Mouse (Mus musculus) lung, embryonic 14.5 days (tissue): ENCODE measurements at regions not wholly inside any gene's neighbourhood (a gene's known extent, or its start where the extent isn't known, plus 50 kb on each side); places are given as distances from the start of the nearest gene placed in this dataset.

Source experiments
- ATAC-seq: fragments of 200-750 bp; cut with Nextera tagmentation; 2 replicates; pipeline ENCODE4 v1.8.0; 2017; ENCODE audit warnings: mild to moderate bottlenecking, moderate TSS enrichment, moderate library complexity; ENCODE audit not compliant: insufficient read depth
- DNase-seq: peaks from one replicate; pipeline ENCODE4 v3.0.0-alpha.2; 2015
- H3K27ac ChIP-seq: fragments of 300-500 bp; sonication (generic); 2 replicates; pipeline ENCODE4 v1.5.1; 2014; ENCODE audit warnings: low read depth, mild to moderate bottlenecking, moderate library complexity
- H3K27me3 ChIP-seq: fragments of 300-500 bp; sonication (generic); 2 replicates; pipeline ENCODE4 v1.6.1; 2014; ENCODE audit warnings: low read length, control low read depth; ENCODE audit not compliant: insufficient read depth
- H3K36me3 ChIP-seq: fragments of 300-500 bp; sonication (generic); 2 replicates; pipeline ENCODE4 v1.6.1; 2014; ENCODE audit warnings: control low read depth; ENCODE audit not compliant: insufficient read depth
- H3K4me1 ChIP-seq: fragments of 300-500 bp; sonication (generic); 2 replicates; pipeline ENCODE4 v1.6.1; 2014; ENCODE audit warnings: antibody characterized with exemption, control low read depth; ENCODE audit not compliant: insufficient read depth
- H3K4me2 ChIP-seq: fragments of 300-500 bp; sonication (generic); 2 replicates; pipeline ENCODE4 v1.6.1; 2014; ENCODE audit warnings: mild to moderate bottlenecking
- H3K4me3 ChIP-seq: fragments of 300-500 bp; sonication (generic); 2 replicates; pipeline ENCODE4 v1.5.1; 2014; ENCODE audit warnings: low read depth, low read length
- H3K9ac ChIP-seq: fragments of 300-500 bp; sonication (generic); 2 replicates; pipeline ENCODE4 v1.6.1; 2014
- H3K9me3 ChIP-seq: fragments of 300-500 bp; sonication (generic); 2 replicates; pipeline ENCODE4 v1.6.1; 2016; ENCODE audit warnings: low read depth, low read length, control low read depth
- CTCF ChIP-seq: IDR thresholded peaks from 2 replicates; pipeline ENCODE4 v1.5.1; 2016; ENCODE audit warnings: antibody characterized with exemption, low read depth
- WGBS: fragments of 180-500 bp; shearing (Covaris S2); extraction: QIAGEN DNeasy Blood & Tissue Kit; methylation state at CpG from one replicate; pipeline ENCODE4 v1.1.7; 2014; 5-methylcytosine and 5-hydroxymethylcytosine counted together

DNA sequence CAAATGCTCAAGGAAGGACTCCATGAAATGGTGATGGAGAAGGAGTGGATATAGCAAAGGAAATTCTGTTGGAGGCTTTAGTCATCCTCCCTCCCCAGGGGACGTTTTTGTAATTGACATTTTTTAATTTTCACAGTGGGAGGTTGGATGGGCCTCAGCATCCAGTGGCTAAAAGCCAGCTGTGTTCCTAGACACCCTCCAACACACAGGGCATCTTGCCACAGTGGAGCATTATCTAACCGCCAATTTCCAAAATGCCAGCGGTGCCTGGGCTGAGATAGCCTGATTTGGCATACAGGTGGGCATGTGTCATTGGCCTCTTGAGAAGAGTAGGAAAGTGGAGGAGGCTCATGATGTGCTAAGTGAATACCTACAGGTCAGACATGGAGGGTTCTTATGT lies 401.2 kb upstream of the Got2 start:
- Histone ChIP-seq H3K27me3 (no peaks in the 10 kb centered on the region), H3K9me3 (no peaks in the 10 kb centered on the region), H3K9ac (no peak overlapping the region), H3K36me3 (no peaks in the 10 kb centered on the region), H3K4me2 (no peak overlapping the region), H3K4me3 (no peak overlapping the region), H3K27ac (no peak overlapping the region), H3K4me1 (no peaks in the 10 kb centered on the region)
- TF ChIP-seq CTCF: no peak
- WGBS: 62% methylated on average over 3 of the region's 3 CpGs
- DNase-seq (no peak), ATAC-seq (no peak)

DNA sequence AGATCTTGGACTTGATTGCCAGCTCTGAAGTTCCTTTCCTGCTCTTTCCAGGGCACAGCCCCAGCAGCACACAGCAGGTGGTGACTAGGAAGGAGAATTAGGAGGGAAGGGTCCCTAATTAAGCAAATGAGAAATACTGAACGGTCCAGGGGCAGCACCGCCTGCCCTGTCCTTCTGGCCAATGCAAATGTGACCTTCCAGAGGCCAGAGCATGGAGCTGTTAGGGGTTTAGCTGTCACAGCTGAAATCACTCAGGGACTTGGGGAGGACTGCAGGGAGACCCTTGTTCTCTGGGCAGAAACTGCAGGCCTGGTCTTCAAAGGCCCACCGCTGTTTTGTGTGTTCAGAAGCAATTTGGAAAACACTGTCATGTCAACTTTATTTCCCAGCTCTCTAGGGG lies 400.2 kb upstream of the Got2 start:
- no peaks in the 10 kb centered on the region for H3K4me1 ChIP-seq
- no peak for DNase-seq
- H3K36me3 ChIP-seq: no peaks in the 10 kb centered on the region
- TF ChIP-seq CTCF: no peak
- no peaks in the 10 kb centered on the region for H3K9me3 ChIP-seq
- 25% methylated on average over 3 of the region's 3 CpGs for WGBS
- no peaks in the 10 kb centered on the region for H3K27me3 ChIP-seq
- H3K27ac ChIP-seq: no peak overlapping the region
- no peak overlapping the region for H3K9ac ChIP-seq
- H3K4me3 ChIP-seq: no peak overlapping the region
- H3K4me2 ChIP-seq: no peak overlapping the region
- ATAC-seq: no peak

DNA sequence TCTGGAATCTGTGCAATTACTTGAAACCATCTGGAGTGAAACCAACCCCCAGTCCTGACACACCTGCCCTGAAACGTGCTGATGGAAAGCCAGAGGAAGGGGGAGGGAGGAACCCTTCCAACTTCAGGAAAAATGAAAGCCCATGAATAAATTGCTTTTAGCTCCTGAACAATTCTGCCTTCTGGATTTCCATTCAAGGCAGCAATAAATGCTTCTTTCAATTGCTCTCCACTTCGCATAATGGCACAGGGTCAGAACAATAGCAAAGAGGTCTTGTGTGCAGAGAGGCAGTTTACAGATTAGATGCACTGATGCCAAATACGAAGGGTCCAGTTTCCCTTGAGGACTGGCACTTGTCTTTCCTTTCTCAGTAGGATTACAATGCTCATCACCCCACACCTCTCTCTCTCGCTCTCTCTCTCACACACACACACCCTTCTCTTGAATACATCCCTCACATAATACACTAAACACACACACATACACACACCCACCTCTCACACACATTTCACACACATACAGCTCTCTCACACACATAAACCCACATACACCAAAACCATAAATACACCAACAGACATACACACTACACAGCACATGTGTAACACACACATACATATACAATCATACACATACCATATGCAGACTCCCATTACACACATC lies 389.3 kb upstream of the Got2 start:
- 48% methylated on average over 4 of the region's 4 CpGs for WGBS
- Histone ChIP-seq H3K4me2 (no peak overlapping the region), H3K9ac (no peak overlapping the region), H3K36me3 (no peaks in the 10 kb centered on the region), H3K9me3 (no peaks in the 10 kb centered on the region), H3K27ac (no peak overlapping the region), H3K4me1 (no peaks in the 10 kb centered on the region), H3K27me3 (no peaks in the 10 kb centered on the region), H3K4me3 (no peak overlapping the region)
- ATAC-seq: no peak
- no peak for DNase-seq
- no peak for TF ChIP-seq CTCF

GRCm38 (mm10) chr8:96277058-96277457 lies 388.7 kb upstream of the Got2 start:
- TF ChIP-seq CTCF: no peak
- Histone ChIP-seq H3K4me3 (no peak overlapping the region), H3K4me1 (no peaks in the 10 kb centered on the region), H3K9me3 (no peaks in the 10 kb centered on the region), H3K36me3 (no peaks in the 10 kb centered on the region), H3K27me3 (no peaks in the 10 kb centered on the region), H3K4me2 (no peak overlapping the region), H3K9ac (no peak overlapping the region), H3K27ac (no peak overlapping the region)
- no peak for DNase-seq
- 23% methylated on average over 5 of the region's 5 CpGs for WGBS
- no peak for ATAC-seq

DNA sequence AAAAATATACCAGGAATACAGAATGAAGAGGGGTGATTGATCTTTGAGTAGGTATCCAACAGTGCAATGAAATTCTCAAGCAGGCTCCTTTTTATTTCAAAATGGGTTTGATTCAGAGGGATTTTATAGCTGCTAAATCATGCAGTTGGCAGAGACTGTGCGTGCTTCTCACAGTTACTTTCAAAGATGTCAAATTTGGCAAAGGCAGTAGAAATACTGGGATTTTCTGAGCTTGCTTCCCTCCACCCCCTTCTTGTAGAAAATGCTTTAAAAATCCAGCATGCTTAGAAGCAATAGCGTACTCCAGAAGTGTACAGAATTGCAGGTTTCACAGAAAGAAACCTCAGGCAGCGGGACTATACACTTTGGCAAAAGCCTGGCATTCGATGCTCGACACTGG lies 367.9 kb upstream of the Got2 start:
- Histone ChIP-seq H3K4me2 (no peak overlapping the region), H3K27me3 (no peaks in the 10 kb centered on the region), H3K9me3 (no peaks in the 10 kb centered on the region), H3K36me3 (no peaks in the 10 kb centered on the region), H3K9ac (no peak overlapping the region), H3K27ac (no peak overlapping the region), H3K4me1 (no peaks in the 10 kb centered on the region), H3K4me3 (no peak overlapping the region)
- WGBS: 79% methylated on average over 5 of the region's 5 CpGs
- DNase-seq: peak; percentile 37
- ATAC-seq: no peak
- no peak for TF ChIP-seq CTCF

DNA sequence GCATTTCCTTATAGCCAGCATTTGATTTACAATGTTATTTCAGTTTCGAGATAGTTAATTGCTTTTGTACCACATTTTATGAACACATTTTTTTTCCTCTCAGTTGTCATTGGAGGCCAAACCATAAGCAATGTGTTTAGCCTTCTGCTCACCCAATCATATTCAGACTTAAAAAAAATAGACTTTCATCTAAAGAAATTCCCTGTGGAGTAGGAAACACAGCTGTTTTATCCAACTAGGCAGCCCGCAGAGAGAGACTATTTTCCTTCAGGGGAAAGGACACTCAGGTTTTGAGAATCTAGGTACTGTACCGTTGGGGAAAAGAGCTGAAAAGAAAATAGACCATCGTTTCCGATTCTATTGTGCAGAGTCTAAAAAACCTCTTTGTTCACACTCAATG lies 367.5 kb upstream of the Got2 start:
- no peaks in the 10 kb centered on the region for H3K9me3 ChIP-seq
- TF ChIP-seq CTCF: no peak
- 60% methylated on average over 5 of the region's 5 CpGs for WGBS
- H3K27me3 ChIP-seq: no peaks in the 10 kb centered on the region
- no peaks in the 10 kb centered on the region for H3K4me1 ChIP-seq
- no peak overlapping the region for H3K4me2 ChIP-seq
- DNase-seq (no peak), ATAC-seq (no peak)
- no peak overlapping the region for H3K27ac ChIP-seq
- no peaks in the 10 kb centered on the region for H3K36me3 ChIP-seq
- H3K9ac ChIP-seq: no peak overlapping the region
- H3K4me3 ChIP-seq: no peak overlapping the region

- Histone ChIP-seq H3K36me3 (no peaks in the 10 kb centered on the region), H3K27ac (no peak overlapping the region), H3K4me3 (no peak overlapping the region), H3K9ac (no peak overlapping the region), H3K27me3 (no peaks in the 10 kb centered on the region), H3K4me1 (no peaks in the 10 kb centered on the region), H3K4me2 (no peak overlapping the region), H3K9me3 (no peaks in the 10 kb centered on the region)
- DNase-seq (no peak), ATAC-seq (no peak)
- TF ChIP-seq CTCF: no peak
- 75% methylated on average over 7 of the region's 7 CpGs for WGBS
Observed at GRCm38 (mm10) chr8:96246017-96246416, 357.7 kb upstream of the Got2 start.
